Mouse (Mus musculus): ENCODE measurements at regions not wholly inside any gene's neighbourhood (a gene's known extent, or its start where the extent isn't known, plus 50 kb on each side); places are given as distances from the start of the nearest gene placed in this dataset.

- Histone ChIP-seq H3K4me2 (no peak overlapping the region), H3K9me3 (ENCODE audit: control insufficient read depth, low read length) (no peaks in the 10 kb centered on the region), H3K4me1 (replicated peaks; ENCODE audit: control insufficient read depth, insufficient read depth, low read length) (no peaks in the 10 kb centered on the region), H3K9ac (ENCODE audit: low read depth, low read length) (no peak overlapping the region), H3K27me3 (replicated peaks; ENCODE audit: control insufficient read depth, insufficient read depth, low read length) (0 out of 2 replicates have a peak, but pooled peaks cover 4% of the 10 kb centered on the region), H3K36me3 (ENCODE audit: control insufficient read depth, insufficient read depth, low read length) (no peaks in the 10 kb centered on the region), H3K4me3 (ENCODE audit: low read depth, low read length) (no peak overlapping the region), H3K27ac (ENCODE audit: low read depth, low read length) (no peak overlapping the region)
- no peak for ATAC-seq (replicated peaks; ENCODE audit: low FRiP score)
- DNase-seq (ENCODE audit: low spot score), result no peak
These were observed 52.4 kb upstream of the Mfge8 start for GRCm38 (mm10) chr7:79201246-79201645.

- Histone ChIP-seq H3K36me3 (ENCODE audit: control insufficient read depth, insufficient read depth, low read length) (no peaks in the 10 kb centered on the region), H3K27me3 (replicated peaks; ENCODE audit: control insufficient read depth, insufficient read depth, low read length) (0 out of 2 replicates have a peak, but pooled peaks cover 4% of the 10 kb centered on the region), H3K4me1 (replicated peaks; ENCODE audit: control insufficient read depth, insufficient read depth, low read length) (no peaks in the 10 kb centered on the region), H3K4me2 (no peak overlapping the region), H3K27ac (ENCODE audit: low read depth, low read length) (peak overlapping the region; percentile 16; the same call in 1 of the 2 replicates), H3K9ac (ENCODE audit: low read depth, low read length) (no peak overlapping the region), H3K9me3 (ENCODE audit: control insufficient read depth, low read length) (no peaks in the 10 kb centered on the region), H3K4me3 (ENCODE audit: low read depth, low read length) (no peak overlapping the region)
- ATAC-seq (replicated peaks; ENCODE audit: low FRiP score) (no peak), DNase-seq (ENCODE audit: low spot score) (no peak)
- WGBS, result 59% methylated on average over 7 of the region's 7 CpGs
These were observed 53.5 kb upstream of the Mfge8 start for GRCm38 (mm10) chr7:79202336-79202735.

GRCm38 (mm10) chr7:79203481-79203880, 54.6 kb upstream of the Mfge8 start:
- no peaks in the 10 kb centered on the region for H3K4me1 ChIP-seq (replicated peaks; ENCODE audit: control insufficient read depth, insufficient read depth, low read length)
- H3K27ac ChIP-seq (ENCODE audit: low read depth, low read length), result no peak overlapping the region
- WGBS, result 76% methylated on average over 5 of the region's 5 CpGs
- 0 out of 2 replicates have a peak, but pooled peaks cover 4% of the 10 kb centered on the region for H3K27me3 ChIP-seq (replicated peaks; ENCODE audit: control insufficient read depth, insufficient read depth, low read length)
- no peak for ATAC-seq (replicated peaks; ENCODE audit: low FRiP score)
- H3K36me3 ChIP-seq (ENCODE audit: control insufficient read depth, insufficient read depth, low read length), result no peaks in the 10 kb centered on the region
- DNase-seq (ENCODE audit: low spot score), result no peak
- H3K9ac ChIP-seq (ENCODE audit: low read depth, low read length), result no peak overlapping the region
- no peak overlapping the region for H3K4me3 ChIP-seq (ENCODE audit: low read depth, low read length)
- H3K4me2 ChIP-seq, result no peak overlapping the region
- H3K9me3 ChIP-seq (ENCODE audit: control insufficient read depth, low read length), result no peaks in the 10 kb centered on the region

DNA sequence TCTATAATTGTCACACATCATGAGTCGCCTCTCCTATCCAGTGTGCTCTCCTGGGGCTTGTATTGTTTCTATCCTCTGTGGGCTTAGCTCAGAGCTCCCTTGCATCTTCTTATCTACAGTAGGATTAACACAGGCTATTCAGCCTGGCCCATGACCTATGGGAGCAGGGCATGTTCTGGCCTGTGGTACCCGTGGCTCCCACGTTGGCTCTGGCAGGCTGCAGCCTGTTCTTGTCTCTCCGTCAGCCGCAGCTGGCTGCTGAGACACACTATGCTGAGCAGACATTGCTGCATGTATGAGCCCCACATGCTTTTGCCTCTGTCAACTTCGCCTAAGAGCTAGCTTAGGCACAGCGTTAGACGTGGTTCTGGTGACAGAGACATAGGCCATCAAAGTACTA, 58.3 kb upstream of the Mfge8 start:
- Histone ChIP-seq H3K9ac (ENCODE audit: low read depth, low read length) (no peak overlapping the region), H3K9me3 (ENCODE audit: control insufficient read depth, low read length) (no peaks in the 10 kb centered on the region), H3K36me3 (ENCODE audit: control insufficient read depth, insufficient read depth, low read length) (no peaks in the 10 kb centered on the region), H3K4me2 (no peak overlapping the region), H3K27me3 (replicated peaks; ENCODE audit: control insufficient read depth, insufficient read depth, low read length) (0 out of 2 replicates have a peak, but pooled peaks cover 8% of the 10 kb centered on the region), H3K4me3 (ENCODE audit: low read depth, low read length) (no peak overlapping the region), H3K4me1 (replicated peaks; ENCODE audit: control insufficient read depth, insufficient read depth, low read length) (no peaks in the 10 kb centered on the region), H3K27ac (ENCODE audit: low read depth, low read length) (no peak overlapping the region)
- ATAC-seq (replicated peaks; ENCODE audit: low FRiP score) (no peak), DNase-seq (ENCODE audit: low spot score) (no peak)
- 55% methylated on average over 8 of the region's 8 CpGs for WGBS

- 85% methylated on average over 2 of the region's 2 CpGs for WGBS
- Histone ChIP-seq H3K9ac (ENCODE audit: low read depth, low read length) (no peak overlapping the region), H3K4me3 (ENCODE audit: low read depth, low read length) (no peak overlapping the region), H3K27me3 (replicated peaks; ENCODE audit: control insufficient read depth, insufficient read depth, low read length) (0 out of 2 replicates have a peak, but pooled peaks cover 4% of the 10 kb centered on the region), H3K36me3 (ENCODE audit: control insufficient read depth, insufficient read depth, low read length) (no peaks in the 10 kb centered on the region), H3K27ac (ENCODE audit: low read depth, low read length) (no peak overlapping the region), H3K4me2 (peak overlapping the region; percentile 15), H3K9me3 (ENCODE audit: control insufficient read depth, low read length) (no peaks in the 10 kb centered on the region), H3K4me1 (replicated peaks; ENCODE audit: control insufficient read depth, insufficient read depth, low read length) (no peaks in the 10 kb centered on the region)
- DNase-seq (ENCODE audit: low spot score) (no peak), ATAC-seq (replicated peaks; ENCODE audit: low FRiP score) (no peak)
These were observed 61.7 kb upstream of the Mfge8 start for GRCm38 (mm10) chr7:79210376-79211215.

GRCm38 (mm10) chr7:79211287-79211976, 61.6 kb upstream of the Abhd2 start:
- 0 out of 2 replicates have a peak overlapping the region, but pooled peaks have one; percentile 0 for H3K27ac ChIP-seq (ENCODE audit: low read depth, low read length)
- DNase-seq (ENCODE audit: low spot score), result no peak

DNA sequence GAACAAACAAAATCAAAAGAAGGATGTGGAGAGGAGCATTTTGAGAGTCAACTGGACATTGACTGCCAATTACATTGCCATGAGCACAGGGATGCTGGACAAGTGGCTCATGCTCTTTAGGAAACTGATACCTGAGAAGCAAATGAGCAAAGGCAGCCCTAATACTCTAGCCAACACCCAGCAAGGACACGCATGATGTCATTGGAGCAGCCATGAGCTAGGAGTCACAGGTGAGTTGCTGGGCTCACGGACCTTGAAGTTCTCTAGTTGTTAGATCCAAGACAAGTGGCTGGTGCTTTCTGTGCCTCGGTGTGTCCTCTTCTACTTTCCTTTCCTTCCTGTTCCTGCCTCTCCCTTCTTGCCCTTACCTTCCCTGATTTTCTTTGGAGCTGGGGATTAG, 60.8 kb upstream of the Abhd2 start:
- no peak overlapping the region for H3K27ac ChIP-seq (ENCODE audit: low read depth, low read length)
- peaks cover 2% of the 10 kb centered on the region; the same call in 1 of the 2 replicates for H3K9me3 ChIP-seq (ENCODE audit: control insufficient read depth, low read length)
- no peak overlapping the region for H3K4me3 ChIP-seq (ENCODE audit: low read depth, low read length)
- DNase-seq (ENCODE audit: low spot score) (no peak), ATAC-seq (replicated peaks; ENCODE audit: low FRiP score) (no peak)
- WGBS, result 73% methylated on average over 3 of the region's 3 CpGs
- H3K4me1 ChIP-seq (replicated peaks; ENCODE audit: control insufficient read depth, insufficient read depth, low read length), result no peaks in the 10 kb centered on the region
- no peaks in the 10 kb centered on the region for H3K36me3 ChIP-seq (ENCODE audit: control insufficient read depth, insufficient read depth, low read length)
- H3K27me3 ChIP-seq (replicated peaks; ENCODE audit: control insufficient read depth, insufficient read depth, low read length), result 0 out of 2 replicates have a peak, but pooled peaks cover 4% of the 10 kb centered on the region
- H3K4me2 ChIP-seq, result no peak overlapping the region
- no peak overlapping the region for H3K9ac ChIP-seq (ENCODE audit: low read depth, low read length)

More at GRCm38 (mm10) chr7:79211287-79211976, 61.6 kb upstream of the Abhd2 start:
- Histone ChIP-seq H3K4me1 (replicated peaks; ENCODE audit: control insufficient read depth, insufficient read depth, low read length) (no peaks in the 10 kb centered on the region), H3K27me3 (replicated peaks; ENCODE audit: control insufficient read depth, insufficient read depth, low read length) (0 out of 2 replicates have a peak, but pooled peaks cover 4% of the 10 kb centered on the region), H3K9me3 (ENCODE audit: control insufficient read depth, low read length) (peaks cover 2% of the 10 kb centered on the region; the same call in 1 of the 2 replicates), H3K36me3 (ENCODE audit: control insufficient read depth, insufficient read depth, low read length) (no peaks in the 10 kb centered on the region), H3K4me3 (ENCODE audit: low read depth, low read length) (no peak overlapping the region), H3K9ac (ENCODE audit: low read depth, low read length) (no peak overlapping the region), H3K4me2 (peak overlapping the region; percentile 15)
- WGBS, result 15% methylated on average over 9 of the region's 9 CpGs
- peak; percentile 41; the same call in 1 of the 2 replicates for ATAC-seq (replicated peaks; ENCODE audit: low FRiP score)

DNA sequence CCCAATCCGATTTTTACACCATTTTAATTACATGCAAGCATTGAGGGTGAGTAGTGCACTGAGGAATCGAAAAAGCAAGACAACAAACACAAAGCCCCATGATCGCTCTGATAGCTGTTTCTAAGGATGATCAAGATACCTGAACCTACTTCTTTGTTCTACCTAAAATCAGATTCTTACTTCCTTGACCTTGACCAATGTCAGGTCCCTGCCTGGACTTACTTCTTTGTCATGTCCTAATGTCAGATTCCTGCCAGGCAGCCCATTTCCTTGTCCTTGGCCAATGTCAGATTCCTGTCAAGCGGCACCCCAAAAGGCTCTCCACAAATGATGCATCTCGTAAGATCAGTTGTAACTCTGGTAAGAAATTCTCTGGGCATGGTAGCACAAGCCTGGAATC, 58.0 kb upstream of the Abhd2 start:
- H3K9ac ChIP-seq (ENCODE audit: low read depth, low read length), result no peak overlapping the region
- no peaks in the 10 kb centered on the region for H3K4me1 ChIP-seq (replicated peaks; ENCODE audit: control insufficient read depth, insufficient read depth, low read length)
- no peak overlapping the region for H3K4me2 ChIP-seq
- H3K27me3 ChIP-seq (replicated peaks; ENCODE audit: control insufficient read depth, insufficient read depth, low read length), result 0 out of 2 replicates have a peak, but pooled peaks cover 4% of the 10 kb centered on the region
- 84% methylated on average over 5 of the region's 5 CpGs for WGBS
- no peak overlapping the region for H3K27ac ChIP-seq (ENCODE audit: low read depth, low read length)
- ATAC-seq (replicated peaks; ENCODE audit: low FRiP score), result no peak
- no peak for DNase-seq (ENCODE audit: low spot score)
- H3K36me3 ChIP-seq (ENCODE audit: control insufficient read depth, insufficient read depth, low read length), result no peaks in the 10 kb centered on the region
- H3K9me3 ChIP-seq (ENCODE audit: control insufficient read depth, low read length), result peaks cover 2% of the 10 kb centered on the region; the same call in 1 of the 2 replicates
- no peak overlapping the region for H3K4me3 ChIP-seq (ENCODE audit: low read depth, low read length)
